Mouse (Mus musculus) left cerebral cortex, adult 18-20 months (tissue): ENCODE results near the gene Guca1a. TPM values are rescaled to one million over a fixed set of nuclear protein-coding genes. Genes with fewer than 3 reads are reported as not detected.

ENCODE experiments used
- DNase-seq, 2 experiments: peaks; one replicate each; pipeline ENCODE4 v3.0.0; 2021 to 2022; ENCODE audit warnings: low spot score in 2 of 2, mixed read lengths in 1 of 2
- total RNA-seq, 2 experiments: library from RNA; stranded (reverse); gene quantifications; 2 replicates each; pipeline ENCODE4 v1.2.3; 2021

Guca1a gene
- total RNA-seq, 2 experiments from 2014 or later: 0.40 TPM; not detected in 1

DNA sequence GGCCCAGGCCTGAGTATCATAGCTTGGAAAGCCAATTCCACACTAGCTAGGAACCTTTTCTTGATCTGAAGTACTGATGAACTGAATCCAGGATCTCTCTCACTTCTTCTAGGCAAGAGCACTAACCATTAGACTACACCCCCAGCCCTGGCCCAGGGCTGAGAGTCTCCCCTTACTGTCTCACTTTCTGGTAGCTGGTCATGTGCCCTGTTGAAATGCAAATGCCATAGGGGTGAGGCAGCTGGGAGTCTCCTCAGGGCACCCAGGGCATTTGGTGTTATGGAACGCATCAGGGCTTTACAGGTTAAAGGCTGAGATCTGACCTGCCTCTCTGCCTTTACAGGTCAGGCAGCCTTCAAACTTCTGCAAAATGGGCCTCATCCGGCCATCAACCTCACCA, 19.8 kb upstream of the Guca1a start:
- no peak for DNase-seq

- peak in 1 of 2 experiments; percentile 12 for DNase-seq
Measured at GRCm38 (mm10) chr17:47409897-47410861, 9.8 kb upstream of the Guca1a start.

GRCm38 (mm10) chr17:47408558-47408898, 8.1 kb upstream of the Guca1a start:
- peak; percentile 29 to 62 for DNase-seq

GRCm38 (mm10) chr17:47407717-47408557, 7.6 kb upstream of the Guca1a start:
- no peak for DNase-seq

DNA sequence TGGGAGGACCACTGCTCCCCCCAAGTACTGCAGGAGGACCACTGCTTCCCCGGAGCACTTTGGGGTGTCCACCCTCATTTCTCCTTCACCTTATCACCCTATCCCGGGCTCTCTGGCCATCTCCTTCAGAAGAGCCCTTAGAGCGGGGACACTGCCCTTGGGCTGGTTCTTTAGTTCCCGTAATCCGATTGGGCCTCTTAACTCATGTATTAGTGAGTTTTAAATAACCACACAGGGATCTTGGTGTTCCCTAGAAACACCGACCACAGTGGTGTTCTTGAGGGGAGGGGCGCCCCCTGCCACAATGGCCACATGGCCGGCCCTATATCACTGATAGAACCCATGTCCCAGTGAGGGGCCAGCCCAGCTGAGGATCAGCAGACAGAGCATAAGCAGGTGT, 1.3 kb downstream of the Guca1a start:
- DNase-seq: no peak

GRCm38 (mm10) chr17:47395376-47395913, 4.9 kb downstream of the Guca1a start:
- no peak for DNase-seq

DNA sequence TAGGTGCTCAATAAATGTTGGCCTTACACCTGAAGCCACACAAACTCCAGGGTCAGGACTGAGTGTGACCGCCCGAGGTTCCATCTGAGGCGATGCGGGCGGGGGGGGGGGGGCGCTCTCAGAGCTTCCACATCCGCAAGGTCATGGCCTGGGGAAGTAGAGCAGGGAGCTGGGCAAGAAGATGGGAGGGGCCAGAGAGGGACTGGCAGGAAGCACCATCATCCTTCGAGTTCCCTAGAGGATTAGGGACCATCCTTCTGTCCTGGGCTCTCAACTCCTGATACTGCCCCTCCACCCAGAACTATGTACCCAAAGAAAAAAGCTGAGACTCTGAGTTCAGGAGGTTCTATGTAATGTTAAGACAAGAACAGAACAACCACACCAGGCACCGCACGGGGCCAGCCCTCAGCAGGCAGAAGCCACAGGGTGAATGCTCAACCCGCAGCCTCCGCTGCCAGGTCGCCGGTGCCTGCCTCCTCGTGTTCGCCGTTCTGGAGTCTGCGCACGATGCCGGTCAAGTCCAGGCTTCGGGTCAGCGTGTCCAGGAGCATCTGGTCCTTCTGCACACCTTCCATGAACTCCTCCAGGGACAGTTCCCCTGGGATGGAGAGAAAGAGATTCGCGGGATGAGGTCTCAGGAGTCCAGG, 6.0 kb downstream of the Guca1a start:
- no peak for DNase-seq

- no peak for DNase-seq
Measured at GRCm38 (mm10) chr17:47386649-47387048, 13.7 kb downstream of the Guca1a start.

GRCm38 (mm10) chr17:47385145-47385544, 15.2 kb downstream of the Guca1a start, which contains the start of gene Guca1b:
Gene Guca1b (plus strand): TSS chr17:47385393.
- DNase-seq: no peak

- DNase-seq: no peak
Measured at GRCm38 (mm10) chr17:47384064-47384463, 16.3 kb downstream of the Guca1a start.

- no peak for DNase-seq
Measured at GRCm38 (mm10) chr17:47383266-47383665, 17.1 kb downstream of the Guca1a start.

DNA sequence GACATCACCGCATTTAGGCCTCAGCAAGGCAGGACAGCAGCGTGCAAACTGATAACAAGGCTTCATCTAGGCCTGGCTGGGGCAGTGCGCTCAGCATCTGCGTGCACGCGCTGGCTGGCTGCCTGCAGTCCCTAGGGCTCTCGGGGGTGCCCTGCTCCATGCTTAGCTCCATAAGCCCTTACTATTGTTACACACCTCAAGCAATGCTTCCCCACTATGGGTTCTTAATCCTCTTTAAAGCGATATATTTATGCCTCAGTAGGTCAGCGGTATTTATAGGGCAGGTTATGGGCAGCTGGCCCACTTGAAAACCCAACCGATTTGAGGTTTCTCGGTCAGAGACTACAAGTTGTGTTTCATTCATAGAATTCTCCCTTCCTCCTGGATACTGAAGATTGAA, 18.5 kb downstream of the Guca1a start:
- DNase-seq: no peak

DNA sequence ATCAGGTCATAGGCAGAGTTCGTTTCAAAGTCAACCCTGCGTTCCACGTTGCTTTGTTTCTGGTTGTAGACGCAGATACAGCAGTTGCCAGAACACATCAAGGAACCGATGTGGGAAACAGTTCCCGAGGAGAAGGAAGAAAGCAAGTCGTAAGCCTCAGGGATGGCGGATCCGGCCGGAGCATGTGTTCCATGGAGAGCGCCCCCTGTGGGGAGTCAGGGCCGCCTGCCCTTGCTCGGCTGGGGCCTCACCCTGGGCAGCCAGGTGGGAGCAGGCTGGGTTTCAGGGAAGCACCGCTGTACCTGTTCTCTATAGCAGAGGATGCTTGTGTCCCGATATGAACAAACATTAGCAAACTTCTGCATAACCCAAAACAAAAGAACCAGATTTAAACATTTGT, 22.3 kb downstream of the Guca1a start:
- no peak for DNase-seq

DNA sequence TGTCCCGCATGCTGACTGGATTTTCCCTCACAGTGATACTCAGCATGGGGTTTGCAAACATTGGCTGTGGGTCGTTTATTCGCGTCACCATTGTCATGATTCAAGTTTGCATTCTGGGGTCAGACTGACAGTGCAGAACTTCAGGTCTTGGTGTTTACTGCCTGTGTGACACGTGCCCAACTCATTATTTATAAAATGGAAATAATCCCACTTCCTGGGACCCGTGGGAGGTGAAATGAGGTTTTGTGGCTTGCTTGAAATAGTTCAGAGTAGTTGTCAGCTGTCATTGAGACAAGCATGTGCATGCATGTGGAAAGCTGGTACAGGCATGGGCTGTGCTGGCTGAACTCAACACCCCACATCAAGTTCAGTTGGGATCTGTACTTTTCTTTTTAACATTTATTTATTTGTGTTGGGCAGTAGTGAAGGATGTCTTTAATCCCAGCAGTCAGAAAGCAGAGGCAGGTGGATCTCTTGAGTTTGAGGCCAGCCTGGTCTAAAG, 23.6 kb downstream of the Guca1a start:
- DNase-seq: no peak

GRCm38 (mm10) chr17:47373991-47374390, 26.4 kb downstream of the Guca1a start:
- DNase-seq: no peak

DNA sequence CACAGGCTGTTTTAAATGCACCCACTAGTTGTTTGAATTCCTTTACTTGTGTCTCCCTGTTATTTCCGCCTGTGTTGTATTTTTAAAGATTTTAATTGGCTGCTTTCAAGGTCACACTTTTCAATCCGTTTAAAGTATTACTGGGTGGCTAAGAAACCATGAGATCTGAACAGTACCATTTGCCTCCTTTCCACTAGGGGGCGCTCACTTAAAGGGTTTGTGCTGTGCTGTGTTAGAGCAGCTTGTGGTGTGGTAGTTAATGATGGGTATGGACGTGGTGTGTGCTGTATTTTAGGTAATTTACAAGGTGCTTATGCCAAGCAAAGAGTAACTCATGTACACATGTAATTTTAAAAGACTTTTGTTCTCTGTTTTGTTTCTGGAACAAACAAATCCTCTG, 28.9 kb downstream of the Guca1a start:
- peak; percentile 53 to 66 for DNase-seq

DNA sequence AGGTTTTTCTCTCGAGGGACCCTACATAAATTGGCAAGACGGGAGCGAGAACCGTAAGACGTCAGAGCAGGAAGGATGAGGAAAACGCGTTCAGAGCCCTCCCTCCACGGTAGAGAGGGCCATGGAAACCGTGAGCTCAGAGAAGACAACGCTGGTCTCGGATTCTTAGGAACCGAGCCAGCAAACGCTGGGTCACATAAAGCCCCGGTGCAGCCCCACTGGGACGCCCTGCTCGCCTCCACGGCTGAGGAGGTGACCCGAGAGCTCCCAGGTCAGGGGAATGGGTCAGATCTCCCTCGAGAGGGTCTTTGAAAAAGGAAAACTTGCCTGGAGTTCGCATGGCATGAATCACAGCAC, 31.3 kb downstream of the Guca1a start:
- DNase-seq: peak in 1 of 2 experiments; percentile 4

- peak; percentile 87 for DNase-seq
Measured at GRCm38 (mm10) chr17:47368401-47369086, 31.8 kb downstream of the Guca1a start, which contains the start of gene Mrps10. Gene Mrps10 (plus strand): TSS chr17:47368887.

DNA sequence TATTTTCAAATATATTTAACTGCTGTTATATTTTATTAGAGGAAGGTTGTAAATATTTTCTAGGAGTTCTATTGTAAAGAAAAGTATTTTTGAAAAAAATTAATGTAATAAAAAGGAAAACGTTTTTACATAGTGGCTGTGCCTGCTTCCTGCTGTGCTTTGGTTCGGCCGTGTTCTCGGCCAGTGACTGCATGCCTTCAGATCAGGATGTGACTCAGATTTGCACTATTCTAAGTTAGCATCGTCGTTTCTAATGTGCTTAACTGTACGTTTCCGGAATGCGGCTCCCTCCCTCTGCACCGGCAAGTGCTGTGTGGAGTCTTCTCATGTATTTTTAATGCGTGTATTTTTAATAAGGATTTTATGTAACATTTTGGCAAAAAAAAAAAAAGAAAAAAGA, 39.0 kb downstream of the Guca1a start:
- DNase-seq: no peak

DNA sequence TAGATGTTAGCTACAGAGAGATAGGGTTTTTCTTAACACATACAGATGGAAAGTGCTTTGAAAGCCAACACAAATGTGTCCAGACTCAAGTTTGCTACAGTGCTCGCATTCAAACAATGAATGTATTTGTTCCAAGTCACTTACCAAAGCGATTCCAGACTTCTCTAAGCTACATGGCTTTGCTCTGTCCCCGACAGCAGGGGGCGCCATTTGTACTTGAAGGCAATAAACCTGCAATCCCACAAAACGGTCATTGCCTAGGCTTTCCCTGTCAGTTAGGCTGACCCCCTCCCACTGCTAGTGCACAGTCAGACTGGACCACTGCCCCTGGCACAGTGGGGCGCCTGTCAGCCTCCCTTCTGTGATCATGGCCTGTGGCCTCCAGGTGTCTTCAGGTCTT, 40.4 kb downstream of the Guca1a start:
- DNase-seq: peak; percentile 37 to 52
